Mouse (Mus musculus): ENCODE results near the gene Cldn10.

- no peak for TF ChIP-seq CTCF (IDR thresholded peaks at IDR 0.05; ENCODE audit: extremely low read depth, insufficient read depth, low read length)
- TF ChIP-seq POLR2A (IDR thresholded peaks at IDR 0.05; ENCODE audit: extremely low read depth, insufficient read depth, low read length), result no peak
These were observed 43.9 kb downstream of the Cldn10 start for GRCm38 (mm10) chr14:118831597-118831996.

Data from cortical plate, adult 2 months (tissue).